Mouse (Mus musculus): ENCODE results near the gene Cfap97d1.

The Cfap97d1 gene

GRCm38 (mm10) chr11:102033055-102033591, 49.0 kb downstream of the Cfap97d1 start:
- DNase-seq (ENCODE audit: extremely low spot score, low read depth, low spot score), result no peak

DNA sequence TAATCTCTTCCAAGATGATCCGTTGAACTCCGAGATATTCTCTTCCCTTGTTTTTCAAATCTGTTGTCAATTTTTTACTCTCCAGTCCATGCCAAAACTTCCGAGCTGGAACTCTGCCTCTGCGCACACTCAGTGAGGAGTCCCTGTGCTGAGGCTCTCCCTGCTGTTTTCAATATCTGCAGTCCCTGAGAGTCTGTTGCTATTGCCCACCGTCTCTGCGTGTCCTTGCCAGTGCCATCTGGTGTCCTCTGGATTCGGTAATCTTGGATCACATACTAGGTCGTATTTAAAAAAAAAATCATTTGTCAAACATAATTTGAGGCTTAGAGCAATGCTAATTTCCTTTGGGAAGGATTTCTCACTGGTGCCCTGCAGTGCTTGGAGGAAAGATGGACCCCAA, 50.8 kb downstream of the Cfap97d1 start:
- no peak for DNase-seq (ENCODE audit: extremely low spot score, low read depth, low spot score)

DNA sequence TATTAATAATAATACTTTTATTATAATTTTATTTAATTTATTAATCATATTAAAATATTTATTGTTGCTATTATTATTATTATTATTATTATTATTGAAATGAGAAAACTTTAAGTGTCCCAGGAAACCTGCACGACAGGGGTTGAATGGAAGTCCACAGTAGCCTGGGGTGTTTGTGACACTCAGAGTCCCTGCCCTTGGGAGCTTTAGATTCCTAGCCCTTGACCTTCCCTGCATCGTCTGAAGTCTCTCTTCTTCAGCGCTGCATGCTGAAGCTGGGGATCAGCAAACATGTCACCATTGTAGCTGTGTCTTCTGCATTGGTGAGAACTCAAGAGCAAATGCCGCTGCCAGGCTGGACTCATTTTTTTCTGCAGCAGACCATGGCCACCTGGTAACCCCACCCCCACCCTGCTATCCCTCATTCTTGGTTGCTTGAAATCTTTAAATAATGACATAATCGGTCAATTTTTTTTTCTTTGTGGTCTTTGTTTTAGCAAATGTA, 51.4 kb downstream of the Cfap97d1 start:
- DNase-seq (ENCODE audit: extremely low spot score, low read depth, low spot score), result no peak

DNA sequence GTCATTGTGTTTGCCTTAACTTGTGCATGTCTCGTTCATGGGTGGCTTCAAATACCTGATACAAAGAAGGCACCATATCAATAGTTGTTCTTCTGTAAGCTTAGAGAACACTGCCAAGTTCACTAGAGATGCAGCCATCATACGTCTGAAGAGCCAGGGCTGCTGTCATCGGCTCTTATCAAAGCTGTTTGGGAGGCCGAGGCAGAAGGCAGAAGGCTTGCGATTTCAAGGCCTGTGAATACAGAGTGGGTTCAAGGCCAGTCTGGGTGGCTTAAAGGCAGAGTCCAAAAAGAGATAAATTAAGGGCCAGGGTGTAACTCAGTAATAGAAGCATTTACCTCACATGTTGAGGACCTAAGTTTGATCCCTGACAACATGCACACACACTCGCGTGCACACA, 52.3 kb downstream of the Cfap97d1 start:
- DNase-seq (ENCODE audit: extremely low spot score, low read depth, low spot score), result no peak

DNA sequence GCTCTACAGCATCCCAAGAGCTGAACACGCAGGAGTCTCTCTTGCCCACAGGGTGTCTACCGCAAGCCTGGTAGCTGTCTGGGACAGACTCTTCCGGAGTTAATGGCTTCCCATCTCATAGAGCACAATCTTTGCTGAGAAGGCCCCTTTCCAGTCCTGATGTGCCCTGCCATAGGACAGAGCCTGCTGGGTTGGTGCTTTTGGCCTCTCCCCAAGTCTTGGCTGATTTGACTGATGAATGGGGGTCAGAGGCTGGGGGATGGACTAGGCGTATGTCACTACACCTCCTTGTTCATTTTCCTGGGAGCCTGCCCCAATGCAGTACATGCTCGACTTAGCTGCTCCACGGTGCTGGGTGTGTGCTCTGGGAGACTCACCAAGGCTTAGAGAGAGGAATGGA, 53.7 kb downstream of the Cfap97d1 start:
- no peak for DNase-seq (ENCODE audit: extremely low spot score, low read depth, low spot score)

DNA sequence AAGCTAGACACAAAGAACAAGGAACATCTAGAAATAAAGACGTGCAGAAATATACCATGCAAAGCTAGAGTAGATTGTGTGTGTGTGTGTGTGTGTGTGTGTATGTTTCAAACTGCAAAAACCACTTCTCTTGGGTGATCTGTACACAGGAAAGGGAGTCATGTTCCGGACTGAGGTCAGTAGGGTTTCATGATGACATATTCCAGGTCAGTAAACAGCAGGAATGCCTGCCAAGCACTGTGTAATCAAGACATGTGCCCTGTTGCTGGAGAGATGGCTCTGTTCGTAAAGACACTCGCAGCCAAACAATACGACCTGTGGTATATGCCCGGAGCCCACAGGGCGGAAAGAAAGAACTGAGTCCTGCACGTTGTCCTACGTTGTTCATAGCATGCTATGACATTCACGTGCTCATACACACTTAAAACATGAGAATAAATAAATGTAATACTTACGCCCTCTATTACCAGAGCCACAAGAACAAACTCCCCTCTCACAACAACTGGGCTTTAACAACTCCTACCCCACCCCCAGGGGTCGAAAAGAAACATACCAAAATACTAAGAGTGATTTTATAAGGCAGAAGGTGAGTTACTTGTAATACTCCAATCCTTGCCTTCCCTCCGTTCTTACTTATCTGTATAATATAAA, 55.5 kb downstream of the Cfap97d1 start:
- no peak for DNase-seq (ENCODE audit: extremely low spot score, low read depth, low spot score)

- DNase-seq (ENCODE audit: extremely low spot score, low read depth, low spot score), result peak; percentile 82
These were observed 56.1 kb downstream of the Cfap97d1 start for GRCm38 (mm10) chr11:102040138-102040524.

DNA sequence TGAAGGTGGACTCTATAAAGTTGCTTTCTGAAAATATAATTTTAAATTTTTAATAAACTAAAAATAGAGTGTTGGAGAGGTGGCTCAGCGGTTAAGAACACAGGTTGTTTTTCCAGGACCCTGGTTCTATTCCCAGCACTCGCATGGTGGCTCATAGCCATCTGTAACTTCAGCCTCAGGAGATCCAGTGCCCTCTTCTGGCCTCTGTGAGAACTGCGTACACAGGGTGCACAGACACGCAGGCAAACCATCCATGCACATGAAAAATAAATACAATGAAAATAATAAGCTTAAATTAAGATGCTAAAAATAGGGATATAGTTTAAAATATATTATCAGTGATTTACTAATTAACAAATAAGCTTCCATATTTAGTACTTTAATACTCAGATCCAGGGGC, 56.6 kb downstream of the Cfap97d1 start:
- DNase-seq (ENCODE audit: extremely low spot score, low read depth, low spot score), result no peak

- no peak for DNase-seq (ENCODE audit: extremely low spot score, low read depth, low spot score)
These were observed 57.4 kb downstream of the Cfap97d1 start, which contains the start of gene Cd300lg for GRCm38 (mm10) chr11:102041350-102041949. Gene Cd300lg (plus strand): TSS chr11:102041509.

All from hindlimb bud, embryonic 11.5 days (tissue).